ENCODE assay signal across 27 mouse cellular contexts in genomic region chr13:52947545-52947944, GRCm38 (mm10). TPM values are rescaled to one million over a fixed set of nuclear protein-coding genes. Genes with fewer than 3 reads are reported as not detected.
DNase-seq lines count a peak whose midpoint lies in the region; ATAC-seq and TF ChIP-seq lines count a peak whose summit lies in the region.
"Had no signal": no experiment of that assay in that cellular context is flagged by ENCODE, and none has a peak within 500 bp of the region (broad histone marks: within the 10 kb centered on the region; RNA-seq: fewer than 3 reads in every experiment).

No protein-coding gene starts in this region.

- TF ChIP-seq CTCF in MEL (IDR thresholded peaks at IDR 0.05 in 2 of 3, conservative IDR thresholded peaks at IDR 0.05 in 1 of 3; ENCODE audit: control insufficient read depth in 1 of 3, insufficient read depth in 1 of 3, low read depth in 2 of 3, low read length in 3 of 3, poor library complexity in 1 of 3, severe bottlenecking in 1 of 3) = no peak
- no peak for TF ChIP-seq CTCF in midbrain, postnatal 0 days (IDR thresholded peaks at IDR 0.05)

- TF ChIP-seq POLR2A in MEL (IDR thresholded peaks at IDR 0.05; ENCODE audit: control insufficient read depth in 1 of 2, insufficient read depth in 1 of 2, low read depth in 1 of 2, low read length in 2 of 2, poor library complexity in 1 of 2) = no peak

- no peak overlapping the region for H3K4me3 ChIP-seq in MEL (ENCODE audit: control insufficient read depth in 1 of 2, insufficient read depth in 1 of 2, low read depth in 2 of 2, low read length in 2 of 2)
- H3K4me3 ChIP-seq in embryonic facial prominence, embryonic 10.5 days = no peak overlapping the region
- no peak overlapping the region for H3K4me3 ChIP-seq in midbrain, postnatal 0 days (ENCODE audit: low read depth, low read length)
- H3K4me3 ChIP-seq: embryonic facial prominence, embryonic 13.5 days; embryonic facial prominence, embryonic 15.5 days; erythroblast, embryonic 14.5 days; forebrain, embryonic 10.5 days; forebrain, embryonic 12.5 days had no signal

- H3K27ac ChIP-seq in MEL (ENCODE audit: control insufficient read depth, low read depth, low read length) = no peak overlapping the region
- H3K27ac ChIP-seq in embryonic facial prominence, embryonic 10.5 days (replicated peaks) = no peak overlapping the region
- no peak overlapping the region for H3K27ac ChIP-seq in midbrain, postnatal 0 days (ENCODE audit: low read depth, low read length)
- H3K27ac ChIP-seq: embryonic facial prominence, embryonic 13.5 days; embryonic facial prominence, embryonic 15.5 days; forebrain, embryonic 10.5 days; forebrain, embryonic 12.5 days had no signal

- WGBS in embryonic facial prominence, embryonic 10.5 days = 79% methylated on average over 4 of the region's 4 CpGs
- 79% methylated on average over 4 of the region's 4 CpGs for WGBS in midbrain, postnatal 0 days

- H3K36me3 ChIP-seq in MEL (ENCODE audit: control insufficient read depth in 1 of 2, insufficient read depth in 2 of 2, low read length in 2 of 2) = no peaks in the 10 kb centered on the region
- H3K36me3 ChIP-seq in embryonic facial prominence, embryonic 10.5 days (replicated peaks) = no peaks in the 10 kb centered on the region
- H3K36me3 ChIP-seq in midbrain, postnatal 0 days (ENCODE audit: insufficient read depth, low read length) = no peaks in the 10 kb centered on the region
- H3K36me3 ChIP-seq: embryonic facial prominence, embryonic 13.5 days; embryonic facial prominence, embryonic 15.5 days; forebrain, embryonic 10.5 days; forebrain, embryonic 12.5 days; G1E had no signal

- H3K27me3 ChIP-seq in MEL (ENCODE audit: control insufficient read depth in 1 of 2, insufficient read depth in 2 of 2, low read length in 2 of 2) = no peaks in the 10 kb centered on the region
- no peaks in the 10 kb centered on the region for H3K27me3 ChIP-seq in embryonic facial prominence, embryonic 10.5 days (replicated peaks; ENCODE audit: low read depth, poor library complexity, severe bottlenecking)
- H3K27me3 ChIP-seq in midbrain, postnatal 0 days (ENCODE audit: insufficient read depth, low read length) = no peaks in the 10 kb centered on the region
- H3K27me3 ChIP-seq: embryonic facial prominence, embryonic 13.5 days; embryonic facial prominence, embryonic 15.5 days; forebrain, embryonic 12.5 days had no signal

- TF ChIP-seq RAD21 in MEL (IDR thresholded peaks at IDR 0.05; ENCODE audit: low read depth, low read length) = no peak

- H3K9me3 ChIP-seq in MEL (replicated peaks; ENCODE audit: insufficient read depth, low read length) = no peaks in the 10 kb centered on the region
- no peaks in the 10 kb centered on the region for H3K9me3 ChIP-seq in embryonic facial prominence, embryonic 10.5 days
- H3K9me3 ChIP-seq in midbrain, postnatal 0 days (ENCODE audit: low read length) = no peaks in the 10 kb centered on the region
- H3K9me3 ChIP-seq: embryonic facial prominence, embryonic 13.5 days; embryonic facial prominence, embryonic 15.5 days; forebrain, embryonic 10.5 days; forebrain, embryonic 12.5 days; G1E had no signal

- no peaks in the 10 kb centered on the region for H3K4me1 ChIP-seq in MEL (ENCODE audit: control insufficient read depth in 1 of 2, insufficient read depth in 2 of 2, low read length in 2 of 2)
- H3K4me1 ChIP-seq in embryonic facial prominence, embryonic 10.5 days = 0 out of 2 replicates have a peak, but pooled peaks cover 4% of the 10 kb centered on the region
- no peaks in the 10 kb centered on the region for H3K4me1 ChIP-seq in midbrain, postnatal 0 days (ENCODE audit: insufficient read depth, low read length)
- H3K4me1 ChIP-seq: embryonic facial prominence, embryonic 13.5 days; embryonic facial prominence, embryonic 15.5 days had no signal

- H3K79me2 ChIP-seq in MEL (ENCODE audit: control insufficient read depth, insufficient read depth, low read length, poor library complexity) = no peaks in the 10 kb centered on the region

- no peak for ATAC-seq in midbrain, postnatal 0 days (ENCODE audit: low FRiP score)
- ATAC-seq: activated CD4-positive, CD25-positive, alpha-beta regulatory T cell, adult 4 months; forebrain, embryonic 14.5 days; forebrain, embryonic 16.5 days had no signal

- H3K9ac ChIP-seq in MEL (ENCODE audit: control insufficient read depth, low read depth, low read length, poor library complexity, severe bottlenecking) = no peak overlapping the region
- H3K9ac ChIP-seq in midbrain, postnatal 0 days (replicated peaks; ENCODE audit: low read length, poor library complexity, severe bottlenecking) = no peak overlapping the region
- H3K9ac ChIP-seq: embryonic facial prominence, embryonic 13.5 days; embryonic facial prominence, embryonic 15.5 days; forebrain, embryonic 12.5 days had no signal

- no peak for TF ChIP-seq EP300 in MEL (IDR thresholded peaks at IDR 0.05; ENCODE audit: low read depth in 1 of 2, low read length in 2 of 2)

- DNase-seq in ES-CJ7 (ENCODE audit: low read depth, low spot score) = peak; percentile 12
- no peak for DNase-seq in MEL (ENCODE audit: low read depth, low spot score)
- DNase-seq in R1 (ENCODE audit: low read depth, low spot score) = peak; percentile 56
- peak; percentile 19 for DNase-seq in adipocyte (ENCODE audit: low spot score)
- DNase-seq in embryonic facial prominence, embryonic 10.5 days (ENCODE audit: low spot score) = no peak
- no peak for DNase-seq in left cerebral cortex, adult 11 months (ENCODE audit: low spot score)
- no peak for DNase-seq in right cerebral cortex, adult 2 months (ENCODE audit: low spot score in 2 of 2)
- DNase-seq in midbrain, postnatal 0 days (ENCODE audit: low spot score) = no peak
- DNase-seq: adrenal gland, adult 2 months; adrenal gland, postnatal 10 days; adrenal gland, postnatal 25 days; cerebellum, adult 11 months; cerebellum, adult 18-20 months; cerebellum, adult 8-10 months; cerebellum, adult 9-11 months; cerebellum, postnatal 14 days; cerebellum, postnatal 36 days; embryo, embryonic 11 days had no signal

- no peak overlapping the region for H3K4me2 ChIP-seq in midbrain, postnatal 0 days (ENCODE audit: low read depth, low read length, poor library complexity, severe bottlenecking)
- H3K4me2 ChIP-seq: embryonic facial prominence, embryonic 13.5 days; embryonic facial prominence, embryonic 15.5 days; forebrain, embryonic 12.5 days had no signal

TF ChIP-seq in MEL, 35 proteins besides CTCF, POLR2A, EP300 and RAD21:
- no peak for TF ChIP-seq MYB (IDR thresholded peaks at IDR 0.05; ENCODE audit: low read depth, low read length)
- peak; percentile 50; the same call in 1 of the 2 replicates for TF ChIP-seq MAFK (IDR thresholded peaks at IDR 0.05; ENCODE audit: borderline replicate concordance, low read depth, low read length)
TF ChIP-seq in MEL: peak in this region for 1.

RNA-seq across cellular contexts. Expression of gene Auh, which starts 18.1 kb away (rescaled TPM):
- total RNA-seq in MEL (2012; rRNA removed) = 14.7 TPM in 2 replicates
- polyA plus RNA-seq in MEL (2012; ENCODE audit: insufficient read depth in 1 of 2, insufficient read length in 2 of 2, low read depth in 1 of 2, low replicate concordance in 2 of 2, missing spikeins in 1 of 2) = 10 to 100 TPM in 1 of 2 experiments, not detected in 1; 19.5 TPM
- 30.7 and 32.9 TPM in 2 replicates for polyA plus RNA-seq in embryonic facial prominence, embryonic 10.5 days (2016; fragmentation: Nextera tagmentation; extraction: Ambion mirVana)
- total RNA-seq in midbrain, postnatal 0 days (2014; rRNA removed) = 33.7 and 53.9 TPM in 2 replicates
- 55.9 and 59.6 TPM in 2 replicates for polyA plus RNA-seq in midbrain, postnatal 0 days (2015; fragmentation: Nextera tagmentation; extraction: Ambion mirVana)

RNA-seq across cellular contexts. Expression of gene Nfil3, which starts 33.3 kb away (rescaled TPM):
- 0.35 and 0.65 TPM in 2 replicates for total RNA-seq in MEL (2012; rRNA removed)
- under 1 TPM in 1 of 2 experiments, not detected in 1; 0.93 TPM for polyA plus RNA-seq in MEL (2012; ENCODE audit: insufficient read depth in 1 of 2, insufficient read length in 2 of 2, low read depth in 1 of 2, low replicate concordance in 2 of 2, missing spikeins in 1 of 2)
- 22.8 and 24.5 TPM in 2 replicates for polyA plus RNA-seq in embryonic facial prominence, embryonic 10.5 days (2016; fragmentation: Nextera tagmentation; extraction: Ambion mirVana)
- total RNA-seq in midbrain, postnatal 0 days (2014; rRNA removed) = 15.7 and 20.8 TPM in 2 replicates
- polyA plus RNA-seq in midbrain, postnatal 0 days (2015; fragmentation: Nextera tagmentation; extraction: Ambion mirVana) = 27.3 and 27.5 TPM in 2 replicates

Comparison
In these comparisons a context has a peak if more than half of its experiments do, and no peak if none do; other contexts are left out.
1. DNase-seq: peak in ES-CJ7 (single experiment), R1 (single experiment) and adipocyte (single experiment); none in MEL (single experiment), embryonic facial prominence, embryonic 10.5 days (single experiment), left cerebral cortex, adult 11 months (single experiment), right cerebral cortex, adult 2 months (0 of 2) and midbrain, postnatal 0 days (single experiment).
2. RNA of gene Nfil3, which starts 33.3 kb away (polyA plus RNA-seq): 27.3 to 27.5 TPM in midbrain, postnatal 0 days and 22.8 to 24.5 TPM in embryonic facial prominence, embryonic 10.5 days; 0.93 TPM in MEL; every median in the first group is over 10 times any median in the second.